Mouse (Mus musculus) cortical plate, adult 2 months (tissue): ENCODE measurements around the gene Eif5.

Source experiments
- CTCF ChIP-seq: fragments of 200-500 bp; IDR thresholded peaks from 2 replicates; pipeline ENCODE4 v1.5.1; 2011; ENCODE audit warnings: mild to moderate bottlenecking, control low read depth, low read length; ENCODE audit not compliant: insufficient read depth; ENCODE audit errors: extremely low read depth
- POLR2A ChIP-seq: fragments of 200-500 bp; IDR thresholded peaks from 2 replicates; pipeline ENCODE4 v1.6.1; 2011; ENCODE audit warnings: mild to moderate bottlenecking, low read length, control low read depth; ENCODE audit not compliant: insufficient read depth; ENCODE audit errors: extremely low read depth

GRCm38 (mm10) chr12:111514874-111515649 lies 22.8 kb upstream of the Eif5 start:
- TF ChIP-seq POLR2A (no peak), CTCF (no peak)
